Mouse (Mus musculus) heart, postnatal 10 days (tissue): ENCODE data around the gene Cmtr2. TPM values are rescaled to one million over a fixed set of nuclear protein-coding genes. Genes with fewer than 3 reads are reported as not detected.
A peak's percentile ranks its signal among the peaks of the same experiment; 100 is the strongest.

Experiments
- DNase-seq, 2 experiments: peaks; one replicate each; pipeline ENCODE4 v3.0.0; 2021
- intact Hi-C: fragments of 180-260 bp; cut with DNase I; formaldehyde crosslinking; loops from one replicate; pipeline ENCODE4 v1.15.1; 2025
- total RNA-seq, 2 experiments: library from RNA; stranded (reverse); gene quantifications; 2 replicates each; pipeline ENCODE4 v1.2.3; 2021

The Cmtr2 gene
- 1 to 10 TPM; 3.4 to 3.9 TPM for total RNA-seq

GRCm38 (mm10) chr8:110215365-110215764 is at the start of gene Cmtr2:
Cmtr2 (plus strand) TSS chr8:110215665.
- intact Hi-C loops = loop anchor here (10.0 kb wide), 1 partner anchor 399 kb away; the partner anchor contains the start of gene Vac14
- no peak for DNase-seq

GRCm38 (mm10) chr8:110166270-110166669 is 49.2 kb upstream of the Cmtr2 start:
- intact Hi-C loops = no loop called here
- DNase-seq = no peak

GRCm38 (mm10) chr8:110168046-110168445 is 47.4 kb upstream of the Cmtr2 start, which contains the start of gene Calb2:
Calb2 (minus strand) TSS chr8:110168210.
- intact Hi-C loops = no loop called here
- peak; percentile 30 to 53 for DNase-seq

GRCm38 (mm10) chr8:110172161-110172560 is 43.3 kb upstream of the Cmtr2 start:
- intact Hi-C loops = no loop called here
- DNase-seq = no peak

DNA sequence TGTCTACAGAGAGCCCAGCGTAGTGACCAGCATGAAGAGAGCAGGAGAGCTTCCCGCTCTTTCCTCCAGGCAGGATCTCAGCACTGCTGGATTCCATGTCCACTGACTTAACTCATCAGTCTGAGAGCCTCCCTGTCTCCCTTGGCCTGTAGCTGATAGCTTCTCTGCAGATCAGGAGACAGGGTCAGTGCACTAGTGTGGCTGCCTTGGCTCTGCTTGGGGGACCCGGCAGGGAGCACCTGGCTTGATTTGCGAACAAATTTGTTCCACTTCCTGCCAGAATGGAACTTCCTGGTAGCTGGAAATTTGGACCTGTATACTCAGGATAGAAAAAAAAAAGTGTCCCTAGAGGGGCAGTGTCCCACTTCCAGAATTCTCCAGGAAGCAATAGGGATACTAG is 40.6 kb upstream of the Cmtr2 start:
- intact Hi-C loops = no loop called here
- no peak for DNase-seq

DNA sequence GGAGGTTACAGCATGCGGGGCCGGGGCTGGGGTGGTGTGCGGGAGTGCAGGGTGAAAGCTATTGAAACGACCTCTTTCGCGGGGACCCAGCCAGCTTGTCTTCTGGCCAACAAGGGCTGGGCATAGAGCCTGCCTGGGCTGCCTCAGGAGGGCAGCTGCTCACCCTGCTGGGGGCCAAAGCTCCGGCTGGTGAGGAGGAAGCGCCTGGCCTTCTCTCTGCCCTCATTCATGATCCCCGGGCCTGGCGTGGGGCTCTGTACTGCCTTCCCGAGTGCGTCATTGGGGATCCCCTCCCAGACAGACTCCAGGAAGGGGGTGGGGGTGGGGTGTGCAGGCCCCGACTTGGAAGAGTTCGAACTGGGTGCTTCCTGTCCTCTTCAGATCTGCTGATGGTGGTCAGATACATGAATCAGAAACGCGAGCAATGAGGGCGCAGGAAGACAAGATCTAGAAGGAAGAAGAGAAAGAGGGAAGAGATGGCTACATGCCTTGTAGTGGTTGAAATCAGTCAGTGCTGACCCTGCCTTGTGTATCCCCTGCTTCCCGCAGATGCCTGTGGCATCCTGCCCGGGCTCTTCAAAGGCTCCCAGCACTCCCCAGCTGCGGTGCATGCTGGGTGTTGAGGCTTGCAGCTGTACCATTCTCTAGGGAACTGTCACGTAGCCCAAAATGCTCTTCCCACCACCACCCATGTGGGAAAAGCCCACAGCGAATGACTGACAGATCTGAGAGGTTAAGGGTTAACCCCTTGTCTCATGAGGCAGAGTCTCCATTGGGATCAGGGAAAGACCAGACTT is 37.9 kb upstream of the Cmtr2 start:
- intact Hi-C loops = no loop called here

GRCm38 (mm10) chr8:110182735-110183367 is 32.6 kb upstream of the Cmtr2 start:
- intact Hi-C loops = no loop called here
- DNase-seq = no peak

More for the DNA sequence above, 37.9 kb upstream of the Cmtr2 start:
- DNase-seq = peak; percentile 19 to 40

DNA sequence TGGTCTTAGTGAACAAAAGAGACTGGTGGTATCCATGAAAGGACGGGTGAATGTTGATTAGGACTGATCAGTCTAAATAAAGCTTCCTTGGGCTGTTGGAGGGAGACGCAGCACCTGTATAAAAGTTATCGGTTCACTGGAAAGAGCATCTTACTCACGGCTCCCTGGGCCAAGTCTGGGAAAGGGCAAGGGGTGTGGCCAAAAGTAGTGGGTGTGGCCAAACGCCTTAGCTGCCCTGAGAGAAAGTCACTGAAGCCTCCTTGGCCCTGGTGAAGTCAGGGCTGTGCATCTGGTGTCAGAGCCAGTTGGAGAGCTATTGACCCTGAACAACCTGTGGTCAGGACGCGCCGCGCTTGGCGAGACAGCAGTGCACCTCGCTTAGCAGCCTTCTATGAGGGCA is 31.7 kb upstream of the Cmtr2 start:
- intact Hi-C loops = no loop called here
- DNase-seq = no peak

- intact Hi-C loops = no loop called here
- DNase-seq = no peak
Observed at GRCm38 (mm10) chr8:110185538-110185937, 29.9 kb upstream of the Cmtr2 start.

DNA sequence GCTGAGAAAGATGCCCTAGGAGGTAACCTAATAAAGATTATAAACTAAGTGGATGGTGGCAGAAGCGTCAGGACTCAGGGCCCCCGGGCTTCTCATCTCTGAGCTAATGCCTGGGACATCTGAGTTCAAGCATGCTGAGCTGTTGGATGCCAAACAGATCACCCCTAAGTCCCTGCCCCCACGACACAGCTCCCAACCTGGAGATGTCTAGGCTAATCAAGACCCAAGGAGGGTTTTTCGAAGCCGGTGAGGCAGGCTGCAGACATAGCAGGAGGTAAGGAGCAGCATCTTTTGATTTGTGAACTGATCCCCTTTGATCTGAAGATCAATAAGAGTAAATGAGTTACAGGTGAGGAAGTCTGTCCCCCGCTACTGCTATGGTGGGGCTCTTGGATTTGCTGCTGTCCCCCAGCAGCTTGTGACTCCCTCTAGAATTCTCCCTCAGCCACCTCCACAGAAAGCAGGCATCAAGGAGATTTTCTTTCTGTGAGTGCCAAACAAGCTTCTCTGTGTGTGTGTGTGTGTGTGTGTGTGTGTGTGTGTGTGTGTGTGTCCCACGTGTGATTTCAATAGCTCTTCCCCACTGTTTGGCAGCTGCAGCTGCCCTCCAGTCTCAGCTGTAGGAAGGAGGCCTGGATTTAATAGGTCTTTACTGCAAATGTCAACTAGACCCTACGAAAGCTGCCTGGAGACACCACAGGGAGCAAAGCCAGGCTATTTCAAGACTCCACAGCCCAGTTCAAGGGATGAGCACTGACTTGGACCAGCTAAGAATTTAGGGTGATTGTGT is 26.3 kb upstream of the Cmtr2 start:
- no peak for DNase-seq
- intact Hi-C loops = no loop called here

GRCm38 (mm10) chr8:110196678-110197077 is 18.8 kb upstream of the Cmtr2 start:
- intact Hi-C loops = no loop called here
- DNase-seq = peak; percentile 61 to 66

DNA sequence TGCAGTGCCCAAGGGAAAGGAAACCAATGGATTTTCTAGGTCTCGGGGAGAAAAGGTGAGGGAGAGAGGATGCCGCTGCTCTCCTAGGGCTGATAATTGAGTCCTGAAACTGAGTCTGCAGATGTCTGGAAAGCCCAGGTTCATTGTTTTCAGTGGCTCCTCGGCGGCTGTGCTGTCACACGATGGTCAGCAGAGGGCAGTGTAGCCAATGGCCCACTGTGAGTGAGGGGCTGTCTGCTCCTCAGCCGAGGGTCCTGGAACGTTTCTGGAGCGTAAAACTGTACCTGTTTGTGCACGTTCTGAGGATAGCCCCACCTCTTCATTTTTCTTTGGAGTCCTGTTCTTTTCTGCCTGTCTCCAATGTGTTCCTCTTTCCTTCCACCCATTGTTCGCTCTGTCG is 13.7 kb upstream of the Cmtr2 start:
- intact Hi-C loops = no loop called here
- peak in 1 of 2 experiments; percentile 10 for DNase-seq

DNA sequence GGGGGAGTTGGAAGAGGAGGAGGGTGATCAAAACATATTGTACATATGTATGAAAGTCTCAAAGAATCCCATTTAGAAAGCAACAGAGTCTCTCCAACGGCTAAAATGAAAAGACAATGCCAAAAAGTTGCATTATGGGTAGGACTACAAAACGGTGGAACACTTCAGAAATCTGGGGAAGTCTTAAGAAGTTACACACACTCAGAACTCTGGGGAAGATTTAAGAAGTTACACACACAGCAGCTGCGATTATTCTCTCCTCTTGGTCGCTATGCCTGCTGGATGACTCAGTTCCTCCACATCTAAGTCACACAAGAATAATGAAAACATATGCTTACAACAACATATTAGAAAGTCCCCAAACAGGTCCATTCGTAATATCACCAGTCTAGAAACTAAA is 788 bp downstream of the Cmtr2 start:
- DNase-seq = no peak
- intact Hi-C loops = loop anchor here (10.0 kb wide), 1 partner anchor 399 kb away; the partner anchor contains the start of gene Vac14

DNA sequence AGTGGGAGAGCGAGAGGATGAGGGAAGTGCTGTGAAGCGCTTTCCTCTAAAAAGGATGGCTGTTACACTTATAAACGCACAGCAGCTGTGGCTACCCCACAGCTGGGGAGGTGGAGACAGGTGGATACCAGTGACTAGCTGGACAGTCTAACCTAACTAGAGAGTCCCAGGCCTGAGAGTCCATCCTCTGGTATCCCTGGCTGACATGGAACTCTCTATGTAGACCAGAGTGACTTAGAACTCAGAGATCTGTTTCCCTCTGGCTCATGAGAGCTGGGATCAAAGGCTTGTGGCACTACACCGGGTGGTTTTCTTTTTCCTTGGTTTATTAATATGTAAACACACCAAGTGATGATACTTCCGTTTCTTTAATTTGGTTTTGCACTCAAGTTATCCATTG is 1.7 kb downstream of the Cmtr2 start:
- DNase-seq = no peak
- intact Hi-C loops = loop anchor here (10.0 kb wide), 1 partner anchor 398 kb away; the partner anchor contains the start of gene Vac14

DNA sequence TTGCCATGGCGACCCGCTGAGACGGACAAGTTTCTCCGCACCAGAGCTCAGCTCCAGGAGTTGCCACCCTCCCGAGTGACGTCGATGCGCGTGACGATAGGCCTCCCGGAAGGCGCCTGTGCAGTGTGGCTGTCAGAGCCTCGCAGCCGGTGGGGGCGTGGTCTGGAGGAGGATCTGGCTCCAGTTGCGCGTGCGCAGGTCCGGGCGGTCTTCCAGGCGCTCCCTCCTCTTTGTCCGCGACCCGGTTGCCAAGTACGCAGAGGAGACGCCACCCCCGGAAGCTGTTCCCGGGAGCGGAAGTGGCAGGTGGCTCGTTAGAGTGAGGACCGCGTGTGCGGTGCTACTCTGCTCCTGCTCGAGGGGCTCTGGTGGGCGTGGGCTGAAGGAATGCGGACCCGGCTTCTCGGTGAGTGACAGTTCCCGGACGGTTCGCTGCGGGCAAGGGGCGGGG is 2.2 kb downstream of the Cmtr2 start:
- DNase-seq = peak; percentile 100
- intact Hi-C loops = loop anchor here (10.0 kb wide), 1 partner anchor 397 kb away; the partner anchor contains the start of gene Vac14

DNA sequence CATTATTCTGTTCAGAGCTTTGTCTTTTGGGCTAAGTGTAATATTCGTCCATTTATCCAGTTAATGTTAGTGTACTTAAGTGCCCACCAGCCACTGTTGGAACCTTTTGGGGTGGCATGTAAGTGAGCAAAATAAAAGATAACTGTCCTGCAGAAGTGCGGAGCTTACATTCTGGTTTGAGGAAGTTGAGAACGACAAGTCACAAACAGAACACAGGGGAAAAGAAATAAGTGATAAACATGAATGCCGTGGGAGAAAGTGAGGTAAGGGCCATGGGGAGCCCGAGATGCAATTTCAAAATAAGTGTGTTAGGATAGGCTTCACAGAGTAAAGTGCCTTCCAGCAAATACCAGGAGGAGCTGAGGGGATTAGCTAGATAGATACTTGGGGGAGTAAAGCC is 3.0 kb downstream of the Cmtr2 start:
- intact Hi-C loops = loop anchor here (10.0 kb wide), 1 partner anchor 396 kb away; the partner anchor contains the start of gene Vac14
- no peak for DNase-seq

DNA sequence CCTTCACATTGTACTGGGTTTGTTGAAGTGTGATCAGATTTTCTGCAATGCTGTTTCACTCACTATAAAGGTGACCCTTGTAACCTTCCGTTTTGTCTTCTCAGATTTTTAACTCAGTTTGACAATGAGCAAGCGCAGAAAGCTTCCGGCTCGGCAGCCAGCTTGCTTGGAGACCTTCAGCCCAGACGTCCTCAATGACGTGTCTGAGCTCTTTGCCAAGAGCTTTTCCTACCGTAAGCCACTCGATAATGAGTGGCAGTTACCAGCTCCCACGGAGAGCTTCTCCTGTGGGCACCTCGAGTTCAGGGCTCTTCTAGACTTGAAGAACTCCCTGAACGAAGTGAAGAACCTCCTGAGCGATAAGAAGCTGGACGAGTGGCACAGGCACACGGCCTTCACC is 5.5 kb downstream of the Cmtr2 start:
- DNase-seq = no peak
- intact Hi-C loops = no loop called here

GRCm38 (mm10) chr8:110230803-110231202 is 15.3 kb downstream of the Cmtr2 start:
- intact Hi-C loops = no loop called here
- no peak for DNase-seq

DNA sequence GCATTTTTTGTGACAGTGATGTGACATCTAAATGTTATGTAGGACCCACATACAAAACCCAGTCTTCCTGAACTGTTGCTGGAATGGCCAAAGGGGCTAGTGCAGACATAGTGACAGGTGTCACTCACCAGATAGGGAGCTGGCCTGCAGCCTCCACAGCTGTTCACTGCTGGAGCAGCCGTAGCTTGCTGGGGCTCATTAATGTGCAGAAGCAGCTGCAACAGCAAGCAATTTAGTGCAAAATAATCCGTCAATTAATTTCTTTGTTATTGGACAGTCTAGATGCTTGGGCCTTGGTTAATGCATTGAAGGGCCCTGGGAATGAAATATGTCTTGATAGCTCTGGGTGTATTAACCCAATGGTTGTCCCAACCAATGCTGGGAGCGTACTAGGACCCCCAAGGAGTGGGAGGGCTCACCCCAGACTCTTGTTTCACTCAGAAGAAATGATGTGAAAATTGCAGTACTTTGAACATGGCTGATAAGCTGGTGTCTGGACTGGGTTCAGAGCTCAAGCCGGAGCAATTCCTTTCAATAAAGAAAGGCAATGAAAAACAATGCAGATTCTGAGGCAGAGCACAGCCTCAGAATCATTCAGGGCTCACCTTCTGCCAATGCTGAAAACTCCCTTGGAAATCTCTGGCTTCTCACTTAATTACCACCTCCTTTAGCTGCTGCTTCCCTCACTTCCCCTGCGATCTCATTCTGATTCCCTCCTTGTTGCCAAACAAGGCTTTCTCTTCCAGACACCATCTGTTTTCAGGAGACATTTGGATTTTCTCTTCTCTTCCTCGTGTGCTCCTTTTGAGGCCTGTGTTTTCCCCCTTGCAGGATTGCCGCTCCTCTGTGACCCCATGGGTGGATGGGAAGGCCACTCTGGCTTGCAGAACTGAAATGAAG is 27.1 kb downstream of the Cmtr2 start:
- DNase-seq = no peak
- intact Hi-C loops = no loop called here

DNA sequence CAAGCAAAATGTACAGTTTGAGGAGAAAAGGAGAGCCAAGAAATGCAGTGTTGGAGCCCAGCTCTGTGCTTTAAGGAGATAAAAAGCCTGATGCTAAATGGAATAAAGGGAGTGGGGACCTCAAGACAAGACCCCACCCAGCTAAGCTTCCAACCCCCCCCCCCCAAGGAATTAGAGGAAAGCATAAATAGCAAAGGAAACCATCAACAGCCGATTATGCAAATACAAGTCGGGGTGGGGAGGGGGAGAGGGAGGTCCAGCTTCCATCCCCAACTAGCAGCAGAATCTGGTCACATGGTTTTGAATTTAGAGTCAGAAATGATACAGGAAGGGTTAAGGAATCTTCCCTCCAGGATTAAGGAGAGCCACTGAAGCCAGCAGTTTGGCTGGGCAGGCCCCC is 29.1 kb downstream of the Cmtr2 start:
- DNase-seq = no peak
- intact Hi-C loops = no loop called here
